Mouse (Mus musculus): ENCODE measurements around the gene Ryr3. TPM values are rescaled to one million over a fixed set of nuclear protein-coding genes. Genes with fewer than 3 reads are reported as not detected.
A peak's percentile ranks its signal among the peaks of the same experiment; 100 is the strongest.

Ryr3 gene
- polyA plus RNA-seq (2015; fragmentation: Nextera tagmentation; extraction: Ambion mirVana): 0.82 and 1.6 TPM in 2 replicates

DNA sequence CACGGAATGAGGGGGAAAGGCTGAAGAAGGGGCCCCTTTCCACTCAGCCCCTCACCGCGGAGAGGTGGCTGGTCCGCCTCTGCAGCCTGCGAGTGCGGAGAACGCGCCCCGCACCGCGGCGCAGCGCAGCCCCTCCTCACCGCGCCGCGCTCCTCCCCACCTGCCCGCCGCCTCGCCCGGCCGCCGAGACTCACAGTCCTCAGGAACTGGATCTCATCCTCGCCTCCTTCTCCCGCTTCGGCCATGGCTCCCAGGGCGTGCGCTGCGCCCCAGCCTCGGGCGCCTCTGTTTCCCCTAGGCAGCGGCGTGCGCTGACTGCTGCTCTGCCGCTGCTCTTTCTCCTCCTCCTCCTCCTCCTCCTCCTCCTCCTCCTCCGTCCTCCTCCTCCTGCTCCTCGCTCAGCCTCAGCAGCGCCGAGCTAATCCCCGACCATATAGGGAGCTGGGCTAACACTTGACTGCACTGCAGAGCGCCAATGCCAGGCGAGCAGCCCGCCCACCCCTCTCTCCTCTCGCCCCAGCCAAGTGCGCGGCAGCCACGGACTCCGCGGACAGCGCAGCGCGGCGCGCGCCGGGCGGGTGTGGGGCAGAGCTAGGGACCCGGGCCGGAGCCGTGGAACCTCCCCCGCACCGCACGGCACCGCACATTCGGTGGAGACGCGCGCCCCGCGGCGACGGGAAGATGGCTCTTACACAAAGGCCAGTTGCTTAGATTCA is at the start of gene Ryr3:
Gene Ryr3 (minus strand): TSS at position 351 of the 716 bp plus-strand sequence.
- H3K4me3 ChIP-seq (ENCODE audit: low read length): peak within 1 kb of the TSS; percentile 52
- WGBS: under 1% methylated on average over 46 of the region's 72 CpGs
- H3K4me2 ChIP-seq (replicated peaks; ENCODE audit: low read depth, low read length): peak within 1 kb of the TSS; percentile 80
- no peak within 1 kb of the TSS for H3K27ac ChIP-seq (ENCODE audit: low read length)
- peak; percentile 98 for ATAC-seq (ENCODE audit: low FRiP score, low TSS enrichment)
- no peaks in the 10 kb centered on the region for H3K36me3 ChIP-seq (ENCODE audit: insufficient read depth, low read length)
- peaks cover 41% of the 10 kb centered on the region for H3K27me3 ChIP-seq (ENCODE audit: insufficient read depth, low read length)
- no peaks in the 10 kb centered on the region for H3K9me3 ChIP-seq (ENCODE audit: low read length)
- H3K4me1 ChIP-seq (ENCODE audit: insufficient read depth, low read length): 0 out of 2 replicates have a peak, but pooled peaks cover 6% of the 10 kb centered on the region
- peak within 1 kb of the TSS; percentile 55 for H3K9ac ChIP-seq (replicated peaks; ENCODE audit: low read length)

- Histone ChIP-seq H3K9ac (replicated peaks; ENCODE audit: low read length) (no peak overlapping the region), H3K27ac (ENCODE audit: low read length) (no peak overlapping the region), H3K4me1 (ENCODE audit: insufficient read depth, low read length) (no peaks in the 10 kb centered on the region), H3K4me2 (replicated peaks; ENCODE audit: low read depth, low read length) (no peak overlapping the region), H3K4me3 (ENCODE audit: low read length) (no peak overlapping the region), H3K36me3 (ENCODE audit: insufficient read depth, low read length) (no peaks in the 10 kb centered on the region), H3K9me3 (ENCODE audit: low read length) (no peaks in the 10 kb centered on the region), H3K27me3 (ENCODE audit: insufficient read depth, low read length) (no peaks in the 10 kb centered on the region)
- WGBS: 67% methylated on average over 5 of the region's 5 CpGs
- no peak for ATAC-seq (ENCODE audit: low FRiP score, low TSS enrichment)
These were observed 22.0 kb upstream of the Ryr3 start for GRCm38 (mm10) chr2:113238871-113239270.

GRCm38 (mm10) chr2:113236993-113237392 is 20.1 kb upstream of the Ryr3 start:
- Histone ChIP-seq H3K27me3 (ENCODE audit: insufficient read depth, low read length) (no peaks in the 10 kb centered on the region), H3K9ac (replicated peaks; ENCODE audit: low read length) (no peak overlapping the region), H3K36me3 (ENCODE audit: insufficient read depth, low read length) (no peaks in the 10 kb centered on the region), H3K4me1 (ENCODE audit: insufficient read depth, low read length) (no peaks in the 10 kb centered on the region), H3K4me2 (replicated peaks; ENCODE audit: low read depth, low read length) (no peak overlapping the region), H3K27ac (ENCODE audit: low read length) (no peak overlapping the region), H3K4me3 (ENCODE audit: low read length) (no peak overlapping the region), H3K9me3 (ENCODE audit: low read length) (no peaks in the 10 kb centered on the region)
- no peak for ATAC-seq (ENCODE audit: low FRiP score, low TSS enrichment)
- WGBS: 62% methylated on average over 1 of the region's 1 CpGs

- 22% methylated on average over 3 of the region's 3 CpGs for WGBS
- ATAC-seq (ENCODE audit: low FRiP score, low TSS enrichment): no peak
- no peak overlapping the region for H3K4me3 ChIP-seq (ENCODE audit: low read length)
These were observed 17.7 kb upstream of the Ryr3 start for GRCm38 (mm10) chr2:113234559-113234958.

DNA sequence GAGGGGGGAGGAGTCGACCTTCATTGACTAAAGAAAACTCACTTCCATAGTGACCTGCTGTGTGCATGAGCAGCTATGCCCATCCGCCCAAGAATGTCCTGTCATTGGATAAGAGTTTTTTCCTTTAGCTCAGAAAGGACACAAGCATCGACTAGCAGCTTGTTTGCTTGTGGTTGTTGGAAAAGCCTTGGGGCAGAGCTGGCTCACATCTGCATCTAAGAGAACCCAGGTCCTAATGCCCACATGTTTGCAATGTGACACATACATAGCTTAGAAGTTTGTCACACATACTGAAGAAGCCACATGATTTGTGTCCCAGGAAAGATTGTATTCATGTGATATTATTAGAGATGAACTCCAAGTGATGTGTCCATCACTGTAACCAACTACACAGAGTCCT is 16.5 kb upstream of the Ryr3 start:
- Histone ChIP-seq H3K36me3 (ENCODE audit: insufficient read depth, low read length) (no peaks in the 10 kb centered on the region), H3K4me3 (ENCODE audit: low read length) (no peak overlapping the region), H3K9ac (replicated peaks; ENCODE audit: low read length) (no peak overlapping the region), H3K27ac (ENCODE audit: low read length) (no peak overlapping the region), H3K27me3 (ENCODE audit: insufficient read depth, low read length) (no peaks in the 10 kb centered on the region), H3K4me2 (replicated peaks; ENCODE audit: low read depth, low read length) (no peak overlapping the region), H3K9me3 (ENCODE audit: low read length) (no peaks in the 10 kb centered on the region), H3K4me1 (ENCODE audit: insufficient read depth, low read length) (no peaks in the 10 kb centered on the region)
- no peak for ATAC-seq (ENCODE audit: low FRiP score, low TSS enrichment)
- WGBS: 55% methylated on average over 3 of the region's 3 CpGs

More at GRCm38 (mm10) chr2:113234559-113234958, 17.7 kb upstream of the Ryr3 start:
- Histone ChIP-seq H3K36me3 (ENCODE audit: insufficient read depth, low read length) (no peaks in the 10 kb centered on the region), H3K9ac (replicated peaks; ENCODE audit: low read length) (no peak overlapping the region), H3K27me3 (ENCODE audit: insufficient read depth, low read length) (no peaks in the 10 kb centered on the region), H3K4me1 (ENCODE audit: insufficient read depth, low read length) (no peaks in the 10 kb centered on the region), H3K27ac (ENCODE audit: low read length) (no peak overlapping the region), H3K4me2 (replicated peaks; ENCODE audit: low read depth, low read length) (no peak overlapping the region), H3K9me3 (ENCODE audit: low read length) (no peaks in the 10 kb centered on the region)

DNA sequence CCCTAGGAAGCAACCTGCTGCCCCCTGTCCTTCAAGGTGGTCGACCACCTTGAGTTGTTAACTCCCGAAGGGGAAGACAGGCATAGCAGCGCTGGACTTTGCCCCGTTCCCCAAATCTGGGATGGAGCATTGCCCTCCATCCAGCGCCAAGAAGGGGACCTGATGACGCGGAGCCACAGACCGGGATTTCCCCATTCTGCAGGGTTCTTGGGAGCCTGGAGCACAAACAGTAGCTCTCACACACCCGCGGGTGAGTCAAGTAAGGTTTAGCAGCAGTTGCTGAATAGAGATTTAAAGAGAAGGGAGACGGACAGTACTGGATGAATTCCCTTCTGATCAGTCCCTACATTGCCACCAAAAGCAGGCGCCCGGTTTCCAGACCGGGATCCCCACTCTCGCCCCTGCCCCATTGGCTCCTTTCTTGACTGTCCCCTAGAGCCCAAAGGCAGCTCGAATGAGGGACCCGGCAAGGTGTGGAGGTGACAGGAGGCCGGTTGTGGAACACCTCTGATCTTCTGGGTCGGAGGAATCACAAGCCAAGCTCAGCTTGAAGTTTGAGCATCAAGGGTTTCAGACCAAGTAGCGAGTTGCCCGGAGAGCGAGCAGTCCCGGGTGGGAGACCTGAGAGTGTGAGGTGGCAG is 671 bp downstream of the Ryr3 start:
- Histone ChIP-seq H3K9me3 (ENCODE audit: low read length) (no peaks in the 10 kb centered on the region), H3K27ac (ENCODE audit: low read length) (no peak overlapping the region), H3K36me3 (ENCODE audit: insufficient read depth, low read length) (no peaks in the 10 kb centered on the region), H3K4me1 (ENCODE audit: insufficient read depth, low read length) (0 out of 2 replicates have a peak, but pooled peaks cover 6% of the 10 kb centered on the region), H3K27me3 (ENCODE audit: insufficient read depth, low read length) (peaks cover 41% of the 10 kb centered on the region), H3K4me2 (replicated peaks; ENCODE audit: low read depth, low read length) (peak overlapping the region; percentile 80), H3K9ac (replicated peaks; ENCODE audit: low read length) (peak overlapping the region; percentile 43), H3K4me3 (ENCODE audit: low read length) (peak overlapping the region; percentile 52)
- WGBS: 3% methylated on average over 23 of the region's 23 CpGs
- ATAC-seq (ENCODE audit: low FRiP score, low TSS enrichment): no peak; the same call in 1 of the 2 replicates

DNA sequence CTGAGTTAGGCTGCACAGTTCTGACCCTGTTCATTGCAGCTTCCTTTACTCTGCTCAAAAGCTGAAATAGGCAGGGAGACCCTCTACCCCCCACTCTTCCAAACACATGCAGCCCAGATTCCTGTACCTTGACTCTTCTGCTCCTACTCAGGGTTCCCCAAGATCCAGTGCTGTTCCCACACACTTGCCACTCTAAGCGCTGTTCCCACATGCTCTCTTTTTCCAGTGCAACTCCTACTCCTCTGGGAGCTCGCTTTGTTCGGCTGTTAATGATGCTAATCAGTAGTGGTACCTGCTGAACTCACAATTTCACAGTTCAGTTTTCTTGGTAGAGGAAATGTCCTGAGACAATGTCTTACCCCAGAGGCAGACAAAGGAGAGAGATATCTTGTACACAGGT is 6.9 kb downstream of the Ryr3 start:
- H3K36me3 ChIP-seq (ENCODE audit: insufficient read depth, low read length): no peaks in the 10 kb centered on the region
- H3K27ac ChIP-seq (ENCODE audit: low read length): no peak overlapping the region
- 71% methylated on average over 3 of the region's 3 CpGs for WGBS
- no peaks in the 10 kb centered on the region for H3K9me3 ChIP-seq (ENCODE audit: low read length)
- no peak overlapping the region for H3K9ac ChIP-seq (replicated peaks; ENCODE audit: low read length)
- H3K4me1 ChIP-seq (ENCODE audit: insufficient read depth, low read length): no peaks in the 10 kb centered on the region
- H3K4me2 ChIP-seq (replicated peaks; ENCODE audit: low read depth, low read length): no peak overlapping the region
- no peak; the same call in 1 of the 2 replicates for ATAC-seq (ENCODE audit: low FRiP score, low TSS enrichment)
- no peak overlapping the region for H3K4me3 ChIP-seq (ENCODE audit: low read length)
- H3K27me3 ChIP-seq (ENCODE audit: insufficient read depth, low read length): peaks cover 18% of the 10 kb centered on the region

GRCm38 (mm10) chr2:113209263-113209662 is 7.6 kb downstream of the Ryr3 start:
- H3K36me3 ChIP-seq (ENCODE audit: insufficient read depth, low read length): no peaks in the 10 kb centered on the region
- no peaks in the 10 kb centered on the region for H3K9me3 ChIP-seq (ENCODE audit: low read length)
- H3K27ac ChIP-seq (ENCODE audit: low read length): no peak overlapping the region
- H3K4me2 ChIP-seq (replicated peaks; ENCODE audit: low read depth, low read length): no peak overlapping the region
- no peak overlapping the region for H3K4me3 ChIP-seq (ENCODE audit: low read length)
- no peak overlapping the region for H3K9ac ChIP-seq (replicated peaks; ENCODE audit: low read length)
- H3K27me3 ChIP-seq (ENCODE audit: insufficient read depth, low read length): peaks cover 12% of the 10 kb centered on the region
- ATAC-seq (ENCODE audit: low FRiP score, low TSS enrichment): no peak
- no peaks in the 10 kb centered on the region for H3K4me1 ChIP-seq (ENCODE audit: insufficient read depth, low read length)
- 88% methylated on average over 9 of the region's 9 CpGs for WGBS

GRCm38 (mm10) chr2:113202857-113203256 is 14.0 kb downstream of the Ryr3 start:
- no peak for ATAC-seq (ENCODE audit: low FRiP score, low TSS enrichment)

More at GRCm38 (mm10) chr2:113202857-113203256, 14.0 kb downstream of the Ryr3 start:
- no peak overlapping the region for H3K9ac ChIP-seq (replicated peaks; ENCODE audit: low read length)
- H3K9me3 ChIP-seq (ENCODE audit: low read length): 0 out of 2 replicates have a peak, but pooled peaks cover 4% of the 10 kb centered on the region
- H3K36me3 ChIP-seq (ENCODE audit: insufficient read depth, low read length): no peaks in the 10 kb centered on the region
- no peak overlapping the region for H3K27ac ChIP-seq (ENCODE audit: low read length)
- no peaks in the 10 kb centered on the region for H3K4me1 ChIP-seq (ENCODE audit: insufficient read depth, low read length)
- H3K4me2 ChIP-seq (replicated peaks; ENCODE audit: low read depth, low read length): no peak overlapping the region
- no peak overlapping the region for H3K4me3 ChIP-seq (ENCODE audit: low read length)
- H3K27me3 ChIP-seq (ENCODE audit: insufficient read depth, low read length): no peaks in the 10 kb centered on the region
- 85% methylated on average over 6 of the region's 6 CpGs for WGBS
